Mouse (Mus musculus): ENCODE measurements around the gene Mrpl46.

Mrpl46 gene

DNA sequence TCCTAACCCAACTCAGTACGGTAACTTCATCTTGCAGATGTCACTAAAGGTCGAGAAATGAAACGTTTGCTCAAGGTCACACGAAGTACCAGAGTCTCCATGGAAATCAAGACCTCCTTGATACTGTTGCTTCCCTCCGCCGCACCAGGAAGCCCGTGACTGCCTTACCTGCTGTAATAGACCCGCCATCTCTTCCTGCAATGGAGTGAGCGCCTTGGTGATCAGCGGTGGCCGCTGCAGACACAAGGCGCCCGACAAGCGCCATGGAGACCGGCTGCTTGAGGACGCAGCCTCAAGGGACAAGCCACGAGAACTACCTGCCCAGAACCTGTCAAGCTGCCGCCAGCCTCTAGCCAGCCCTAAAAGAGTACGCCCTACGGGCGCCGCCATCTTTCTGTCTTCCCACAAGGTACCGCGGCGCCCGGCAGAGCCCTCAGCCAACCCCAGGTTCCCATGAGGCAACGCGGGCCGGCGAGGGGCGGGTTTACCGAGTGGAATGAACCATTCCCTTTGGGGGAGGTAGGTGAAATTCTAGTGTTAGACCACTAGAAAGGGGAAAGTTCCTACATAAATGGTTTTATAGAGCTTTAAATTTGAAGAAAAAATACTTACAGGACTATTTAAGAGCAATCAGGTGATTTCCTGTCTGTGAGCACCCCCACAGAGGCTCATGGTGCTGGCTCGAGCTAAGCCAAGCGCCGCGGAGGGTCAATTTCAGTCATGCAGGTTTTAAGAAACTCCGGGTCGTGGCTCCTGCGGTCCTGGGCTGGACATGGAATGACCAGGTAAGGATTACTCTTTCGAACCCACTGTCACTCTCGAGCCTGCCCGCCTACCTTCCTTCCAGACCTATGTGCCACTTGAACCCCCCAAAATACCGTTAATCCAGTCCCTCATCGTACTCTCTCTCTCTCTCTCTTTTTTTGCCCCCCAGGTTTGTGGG is at the start of gene Mrpl46, which contains the start of gene Mrps11:
Gene Mrpl46, minus strand, starts transcription at position 893 of the 943 bp plus-strand sequence.
Gene Mrps11, plus strand, starts transcription at position 481 of the 943 bp plus-strand sequence.
- DNase-seq (ENCODE audit: low spot score in 2 of 2) = peak; percentile 91 to 93

DNA sequence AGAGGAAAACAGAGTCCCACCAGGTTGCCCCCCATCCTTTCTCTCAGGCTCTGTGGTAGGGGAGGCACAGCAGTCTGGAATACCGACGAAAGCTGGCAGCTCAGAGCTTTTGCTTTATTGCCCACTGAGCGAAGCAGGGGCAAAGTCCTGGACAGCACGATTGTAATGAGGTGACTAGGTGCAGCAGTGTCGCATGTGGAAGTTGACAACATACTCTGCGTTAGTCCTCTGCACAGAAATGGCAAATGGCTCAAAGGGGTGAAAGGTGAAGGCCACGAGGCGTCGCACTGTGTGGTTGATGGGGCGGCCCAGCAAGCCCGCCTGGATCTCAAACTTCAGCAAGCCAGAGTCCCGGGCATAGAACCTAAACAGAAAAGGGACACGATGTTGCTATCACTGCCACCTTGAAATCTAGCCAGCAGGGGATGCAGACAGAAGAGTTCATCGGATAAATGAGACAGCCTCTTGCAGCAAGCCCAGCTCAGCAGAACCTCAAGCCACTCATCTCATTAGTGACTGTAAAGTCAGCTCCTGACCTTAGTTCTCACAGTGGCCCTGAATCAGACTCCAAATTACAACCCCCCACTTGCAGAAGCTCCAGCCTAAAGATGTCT is 44.5 kb upstream of the Mrpl46 start:
- peak in 1 of 2 experiments; percentile 17 for DNase-seq (ENCODE audit: low spot score in 2 of 2)

DNA sequence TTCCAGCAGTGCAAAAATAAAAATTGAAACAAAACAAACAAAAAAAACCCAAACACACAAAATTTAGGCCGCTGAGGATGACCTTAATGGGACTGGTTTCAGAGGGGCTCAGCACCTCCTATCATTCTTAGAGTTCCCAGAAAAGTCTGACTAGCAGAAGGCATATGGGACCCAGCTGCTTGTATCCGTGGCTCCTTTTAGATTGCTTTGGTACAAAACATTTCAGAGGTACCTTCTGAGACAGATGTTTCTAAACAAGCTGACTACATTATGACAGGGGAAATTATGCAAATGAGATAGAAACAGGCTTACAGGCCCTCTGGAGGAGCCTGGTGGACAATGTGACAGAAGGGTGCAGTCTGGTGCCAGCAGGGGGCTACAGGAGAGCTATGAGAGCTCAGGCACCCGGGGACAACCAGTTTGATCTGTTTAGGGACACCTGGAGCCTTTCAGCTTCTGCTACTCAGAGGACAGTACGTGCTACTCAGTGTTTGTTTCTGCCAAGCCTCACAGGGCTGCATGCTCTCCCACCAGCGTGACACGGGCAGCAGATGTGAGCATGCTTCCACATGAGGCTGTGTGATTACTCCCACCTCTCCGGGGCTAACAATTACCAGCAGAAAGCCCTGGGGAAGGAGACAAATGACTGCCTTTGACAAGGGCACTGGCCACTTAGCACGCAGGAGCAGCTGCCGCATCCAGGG is 43.5 kb upstream of the Mrpl46 start:
- peak in 1 of 2 experiments; percentile 28 for DNase-seq (ENCODE audit: low spot score in 2 of 2)

DNA sequence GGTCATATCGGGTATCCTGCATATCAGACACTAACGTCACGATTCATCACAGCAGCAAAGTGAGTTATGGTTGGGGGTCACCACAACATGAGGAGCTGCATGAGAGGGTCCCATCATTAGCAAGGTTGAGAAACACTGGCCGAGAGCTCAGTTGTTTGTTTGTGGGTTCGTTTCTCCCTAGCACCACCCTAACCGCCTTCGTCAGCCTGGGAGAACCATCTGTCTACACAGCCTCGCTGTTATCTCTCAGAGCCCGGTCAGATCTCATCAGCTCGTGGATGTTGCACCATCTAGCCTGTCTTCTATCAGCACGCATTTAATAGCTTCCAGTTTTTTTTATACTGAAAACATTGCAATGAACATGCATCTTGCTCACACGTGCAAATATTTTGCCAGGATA is 35.0 kb upstream of the Mrpl46 start:
- DNase-seq (ENCODE audit: low spot score in 2 of 2) = peak in 1 of 2 experiments; percentile 9

DNA sequence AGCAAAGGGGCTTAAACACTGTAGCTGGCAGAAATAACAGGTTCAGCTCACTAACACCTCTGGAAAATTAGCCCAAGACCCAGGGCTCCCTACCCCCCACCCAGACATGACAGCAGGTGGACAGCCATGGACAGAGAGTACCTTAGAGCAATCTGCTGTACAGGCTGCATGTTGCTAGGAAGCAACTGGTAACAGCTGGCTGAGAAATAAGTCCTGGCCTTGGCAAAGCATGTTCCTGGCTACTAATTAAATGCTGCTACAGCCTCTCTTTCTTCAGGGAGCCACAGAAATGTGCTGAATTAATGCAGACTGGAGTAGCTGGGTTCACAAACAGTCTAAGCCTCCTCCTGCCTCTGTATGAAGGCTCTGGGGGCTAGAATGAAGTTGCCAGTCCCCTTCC is 31.4 kb upstream of the Mrpl46 start:
- peak in 1 of 2 experiments; percentile 20 for DNase-seq (ENCODE audit: low spot score in 2 of 2)

DNA sequence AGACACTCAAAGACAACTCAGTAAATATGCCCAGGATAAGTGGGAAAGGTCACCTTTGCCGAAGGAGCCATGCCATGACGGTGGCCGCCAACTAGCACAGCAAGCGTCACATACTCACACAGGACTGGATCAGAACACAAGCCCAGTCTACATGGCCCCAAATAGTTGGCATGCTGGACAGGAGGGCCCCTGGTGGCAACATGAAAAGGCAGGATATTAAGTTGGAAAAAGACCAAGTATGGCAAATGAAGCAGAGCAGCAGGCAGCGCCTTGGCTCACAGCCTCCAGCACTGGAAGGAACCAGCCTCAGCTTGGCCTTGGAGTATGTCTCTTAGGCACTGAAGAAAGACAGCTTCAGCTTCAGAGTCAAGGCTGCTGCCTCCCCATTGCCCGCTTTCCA is 30.5 kb upstream of the Mrpl46 start:
- peak in 1 of 2 experiments; percentile 16 for DNase-seq (ENCODE audit: low spot score in 2 of 2)

DNA sequence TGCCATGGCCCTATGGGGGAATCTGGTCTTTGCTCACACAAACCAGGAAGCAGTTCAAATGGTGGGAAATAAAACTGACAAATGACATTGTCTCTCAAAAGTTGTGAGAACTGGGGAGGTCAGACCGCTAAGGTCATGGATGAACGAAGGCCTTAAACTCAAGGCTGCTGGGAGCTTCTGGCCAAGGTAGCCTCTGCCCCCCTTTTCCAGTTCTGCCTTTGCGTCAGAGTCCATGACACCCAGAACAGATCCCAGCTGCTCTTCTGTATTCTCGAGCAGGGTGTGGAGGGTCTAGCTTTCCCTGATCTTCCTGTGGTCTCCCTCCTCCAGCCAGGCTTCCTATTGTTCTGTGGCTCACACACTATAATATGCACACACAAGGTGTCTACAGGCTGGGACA is 23.9 kb upstream of the Mrpl46 start:
- no peak for DNase-seq (ENCODE audit: low spot score in 2 of 2)

DNA sequence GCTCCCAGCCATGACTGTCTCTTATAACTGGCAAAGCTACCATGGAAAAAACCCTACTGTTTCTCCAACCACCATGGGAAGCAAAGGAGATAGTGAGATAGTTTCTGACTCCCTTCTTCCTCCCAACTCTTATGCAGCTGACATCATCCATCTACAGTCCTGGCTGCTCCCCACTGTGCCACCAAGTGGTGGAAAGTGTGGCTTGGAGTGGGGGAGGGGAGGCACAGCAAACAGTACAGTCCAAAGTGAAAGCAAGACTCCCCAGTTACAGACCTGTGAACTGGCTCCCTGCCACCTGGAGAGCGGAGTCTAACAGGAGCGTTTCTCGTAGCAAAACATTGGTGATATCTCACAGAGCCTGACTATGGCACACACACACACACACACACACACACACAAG is 20.5 kb upstream of the Mrpl46 start:
- DNase-seq (ENCODE audit: low spot score in 2 of 2) = no peak

DNA sequence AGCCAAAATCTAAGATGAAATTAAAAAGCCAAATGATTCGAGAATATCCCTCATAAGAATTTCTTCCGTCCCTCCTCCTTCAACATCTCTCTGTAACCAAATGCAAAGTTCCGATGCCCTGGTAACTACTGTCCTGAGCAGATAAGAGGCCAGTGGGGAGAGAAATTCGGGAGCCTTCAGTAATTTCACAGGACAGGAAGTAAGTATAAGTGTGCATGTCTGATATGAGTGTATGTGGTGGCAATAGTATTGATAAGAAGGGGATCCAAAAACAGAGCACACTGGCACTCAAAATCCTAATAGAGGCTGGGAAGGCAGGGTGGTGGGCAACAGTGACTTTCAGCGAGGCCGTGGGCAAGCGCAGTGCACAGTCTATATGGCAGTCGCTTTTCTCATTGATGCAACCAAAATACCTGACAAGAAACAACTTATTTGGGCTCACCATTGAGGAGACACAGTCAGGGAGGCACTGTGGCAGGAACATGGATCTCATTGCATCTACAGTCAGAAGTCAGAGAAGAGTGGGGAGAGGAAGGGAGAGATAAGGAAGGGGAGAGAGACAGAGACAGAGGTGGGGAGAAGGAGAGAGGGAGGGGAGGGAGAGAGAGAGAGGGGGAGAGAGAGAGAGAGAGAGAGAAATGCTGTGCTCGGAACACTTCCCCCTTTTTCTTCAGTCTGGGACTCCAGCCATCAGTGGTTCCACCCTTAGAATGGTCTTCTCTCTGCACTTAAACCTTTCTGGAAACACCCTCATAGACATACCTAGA is 16.6 kb upstream of the Mrpl46 start:
- no peak for DNase-seq (ENCODE audit: low spot score in 2 of 2)

DNA sequence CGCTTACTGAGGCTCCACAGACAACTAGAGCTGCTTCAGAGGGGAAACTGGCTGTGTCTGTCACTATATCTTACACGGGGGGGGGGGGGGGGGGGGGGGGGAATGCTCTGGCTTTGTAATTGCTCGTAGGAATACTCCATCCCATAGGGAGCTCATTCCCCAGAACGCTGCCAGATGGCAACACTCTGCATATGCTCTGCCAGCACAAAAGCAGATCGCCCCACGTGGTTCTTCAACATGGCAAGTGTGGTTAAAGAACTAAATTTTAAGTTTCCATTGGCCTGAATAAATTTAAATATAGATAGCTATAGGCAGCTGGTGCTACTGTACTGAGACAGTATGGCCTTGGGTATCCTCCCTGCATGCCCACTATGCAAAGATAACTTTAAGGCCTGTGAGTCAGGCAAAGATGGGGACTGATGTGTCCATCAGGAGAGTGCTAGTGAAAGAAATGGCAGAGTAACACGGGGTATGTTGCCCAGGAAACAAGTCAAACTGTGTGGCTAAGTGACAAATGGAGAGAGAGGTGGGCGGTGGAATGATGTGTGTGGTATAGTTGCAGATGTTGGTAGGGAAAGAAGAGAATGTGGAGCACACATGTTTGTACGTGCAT is 14.6 kb upstream of the Mrpl46 start:
- peak; percentile 88 to 91 for DNase-seq (ENCODE audit: low spot score in 2 of 2)

DNA sequence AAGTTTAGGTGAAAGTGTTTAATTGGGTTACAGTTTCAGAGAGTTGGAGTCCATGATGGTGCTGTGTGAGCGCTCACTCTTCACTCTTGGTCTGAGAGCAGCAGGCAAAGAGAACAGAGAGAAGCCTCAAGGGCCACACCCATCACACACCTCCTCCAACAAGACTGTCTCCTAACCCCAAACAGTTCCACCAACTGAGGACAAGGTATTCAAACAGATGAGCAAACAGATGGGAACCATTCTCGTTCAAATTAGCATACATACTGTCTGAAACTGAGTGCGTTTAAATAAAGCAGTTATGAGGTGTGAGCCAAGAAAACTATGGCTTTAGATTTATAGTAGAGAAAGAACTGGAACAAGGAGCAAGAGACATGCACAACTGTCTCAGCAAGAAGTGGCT is 13.3 kb upstream of the Mrpl46 start:
- DNase-seq (ENCODE audit: low spot score in 2 of 2) = no peak

DNA sequence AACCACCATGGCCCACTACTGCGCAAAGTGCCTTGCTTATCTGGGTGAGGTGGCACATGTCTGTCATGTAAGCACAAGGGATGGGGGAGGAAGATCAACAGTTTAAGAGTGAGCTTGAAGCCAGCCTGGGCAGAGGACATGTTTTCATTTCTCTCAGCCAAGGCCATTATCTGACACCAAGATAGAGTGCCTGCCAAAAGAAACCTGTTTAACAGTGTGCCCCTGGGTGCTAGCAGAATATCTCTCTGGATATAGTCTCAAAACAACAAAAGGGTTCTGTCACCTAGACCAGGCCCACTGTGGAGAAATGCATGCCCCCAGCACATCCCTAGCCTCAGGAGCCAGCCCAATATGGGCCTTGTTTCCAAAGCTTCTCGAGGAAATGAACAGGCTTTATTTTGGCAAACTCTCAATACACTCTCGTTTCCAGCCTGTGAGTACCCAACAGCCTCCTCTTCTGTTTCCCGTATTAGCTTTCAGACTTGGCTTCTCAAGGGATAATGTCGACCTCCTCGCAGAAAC is 11.3 kb upstream of the Mrpl46 start:
- no peak for DNase-seq (ENCODE audit: low spot score in 2 of 2)

DNA sequence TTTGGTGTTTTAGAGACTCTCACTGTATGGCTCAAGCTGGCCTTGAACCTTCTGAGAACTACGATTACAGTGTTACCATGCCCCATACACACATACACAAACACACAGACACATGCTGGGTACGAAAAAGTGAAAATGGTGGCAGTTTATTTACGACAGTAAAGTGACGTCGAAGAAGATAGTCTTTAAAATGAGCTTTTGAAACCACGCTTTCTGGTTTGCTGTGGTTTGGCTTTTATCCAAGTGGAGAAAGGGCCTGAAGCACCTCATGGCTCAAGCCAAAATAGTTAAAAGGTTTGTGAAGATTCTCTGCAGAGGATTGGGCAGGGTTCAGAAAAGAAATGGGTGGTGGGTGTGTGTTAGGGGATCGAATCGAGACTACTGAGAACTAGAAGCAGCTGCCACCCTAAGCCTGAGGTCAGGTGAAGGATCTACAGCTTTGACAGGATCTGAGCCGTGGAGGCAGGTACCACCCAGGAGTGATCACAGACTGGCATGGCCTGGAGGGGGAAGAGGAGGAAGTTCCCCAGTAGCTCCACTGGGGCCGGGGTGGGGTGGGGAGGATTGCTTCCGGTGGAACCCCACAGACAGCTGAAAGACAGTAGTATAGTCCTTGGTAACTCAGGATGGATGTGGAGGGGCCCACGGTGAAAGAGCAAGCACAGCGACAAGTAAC is 10.7 kb upstream of the Mrpl46 start:
- no peak for DNase-seq (ENCODE audit: low spot score in 2 of 2)

DNA sequence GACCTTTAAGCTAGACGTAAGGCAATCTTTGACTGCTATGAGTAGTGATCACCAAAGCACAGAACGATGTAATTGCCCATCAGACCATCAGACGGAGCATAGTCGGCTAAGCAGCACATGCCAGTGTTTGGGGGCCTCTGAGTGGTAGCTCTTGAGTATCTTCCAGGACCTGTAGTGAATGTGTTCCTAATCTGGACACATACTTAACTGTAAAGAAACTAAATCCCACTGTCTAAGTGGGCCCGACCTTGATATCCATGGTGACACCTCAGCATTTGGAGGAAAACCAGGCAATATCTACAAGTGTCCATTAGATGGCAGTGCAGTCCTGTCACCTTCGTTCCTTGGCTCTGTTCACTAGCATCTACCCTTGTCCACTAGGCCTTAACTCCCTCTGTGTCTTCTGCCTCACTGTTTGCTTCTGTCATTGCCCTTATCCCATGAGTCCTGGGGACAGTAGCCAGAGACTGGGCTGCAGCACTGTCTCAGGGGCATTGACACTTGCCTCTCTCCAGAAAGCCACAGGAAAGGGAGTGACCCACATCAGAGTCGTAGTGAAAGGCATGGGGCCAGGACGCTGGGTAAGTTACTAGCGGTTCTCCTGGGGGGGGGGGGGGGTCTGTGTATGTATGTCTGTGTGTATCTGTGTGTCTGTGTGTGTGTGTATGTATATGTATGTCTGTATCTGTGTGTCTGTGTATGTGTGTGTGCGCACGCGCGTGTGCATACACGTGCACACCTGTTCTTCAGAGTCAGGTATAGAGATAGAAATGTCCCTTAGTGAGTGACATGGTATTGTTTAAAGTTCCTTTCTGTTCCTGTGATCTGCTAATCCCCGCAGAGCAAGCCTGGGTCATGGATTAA is 8.3 kb upstream of the Mrpl46 start:
- peak; percentile 68 to 72 for DNase-seq (ENCODE audit: low spot score in 2 of 2)

DNA sequence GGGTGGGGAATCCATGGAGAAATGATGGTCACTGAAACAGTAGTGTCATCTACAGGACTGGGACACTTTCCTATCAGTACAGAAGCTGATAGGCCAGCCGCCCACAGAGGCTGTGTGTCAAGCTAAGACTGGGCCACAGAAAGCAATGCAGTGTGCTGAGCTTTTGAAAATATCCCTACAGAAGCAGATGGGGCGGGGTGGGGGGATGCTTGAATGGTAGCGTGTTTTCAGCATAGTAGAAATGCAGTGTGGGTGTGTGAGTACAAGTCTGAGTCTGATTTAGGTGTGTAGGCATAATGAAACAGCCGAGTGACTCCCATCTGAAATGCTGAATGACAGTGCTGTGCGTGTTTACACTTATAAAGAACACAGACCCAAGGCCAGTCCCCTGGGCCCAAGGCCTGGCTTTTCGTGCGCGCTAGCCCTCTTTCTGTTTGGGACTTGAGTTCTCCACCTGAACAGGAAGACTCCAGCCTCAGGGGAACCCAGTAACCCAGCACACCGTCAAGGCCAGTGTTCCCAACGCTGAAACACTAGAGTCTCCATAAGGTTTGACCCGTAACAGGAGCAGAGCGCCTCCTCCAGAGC is 4.6 kb upstream of the Mrpl46 start:
- peak in 1 of 2 experiments; percentile 66 for DNase-seq (ENCODE audit: low spot score in 2 of 2)

DNA sequence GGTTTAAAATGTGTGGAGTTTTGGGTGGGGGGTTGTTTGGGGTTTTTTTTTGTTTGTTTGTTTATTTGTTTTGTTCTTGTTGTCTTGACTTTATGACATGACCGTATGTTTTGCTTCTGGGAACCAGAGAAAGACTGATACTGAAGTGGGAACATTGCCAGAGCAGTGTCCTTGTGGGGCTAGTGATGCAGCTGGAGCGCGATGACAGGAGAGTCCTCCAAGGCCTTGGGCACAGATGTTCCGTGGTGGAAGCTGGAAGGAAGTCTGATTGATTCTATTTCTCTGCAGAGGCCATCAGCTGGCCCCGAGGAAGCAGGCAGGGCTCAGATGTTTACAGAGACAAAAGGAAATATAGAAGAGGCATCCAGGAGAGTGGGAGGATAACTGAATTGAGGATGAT is 2.6 kb upstream of the Mrpl46 start:
- DNase-seq (ENCODE audit: low spot score in 2 of 2) = no peak

DNA sequence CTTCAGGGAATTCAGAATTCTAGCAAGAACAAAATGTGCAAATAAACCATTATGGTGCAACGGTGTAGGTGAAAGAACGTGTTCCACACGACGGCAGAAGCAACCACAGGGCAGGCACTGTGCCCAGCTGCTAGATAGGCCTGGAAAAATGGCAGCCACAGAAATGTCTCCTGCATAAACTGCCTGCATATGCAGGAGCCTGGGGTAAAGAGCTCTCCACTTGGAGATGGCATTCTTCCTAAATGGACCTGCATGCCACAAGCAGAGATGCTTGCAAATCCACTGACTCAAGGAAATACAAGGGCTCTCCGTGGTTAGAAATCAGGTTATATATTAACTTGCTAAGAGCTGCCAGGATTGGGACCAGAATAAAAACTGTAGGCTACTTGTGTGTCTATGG is 4.6 kb downstream of the Mrpl46 start:
- no peak for DNase-seq (ENCODE audit: low spot score in 2 of 2)

DNA sequence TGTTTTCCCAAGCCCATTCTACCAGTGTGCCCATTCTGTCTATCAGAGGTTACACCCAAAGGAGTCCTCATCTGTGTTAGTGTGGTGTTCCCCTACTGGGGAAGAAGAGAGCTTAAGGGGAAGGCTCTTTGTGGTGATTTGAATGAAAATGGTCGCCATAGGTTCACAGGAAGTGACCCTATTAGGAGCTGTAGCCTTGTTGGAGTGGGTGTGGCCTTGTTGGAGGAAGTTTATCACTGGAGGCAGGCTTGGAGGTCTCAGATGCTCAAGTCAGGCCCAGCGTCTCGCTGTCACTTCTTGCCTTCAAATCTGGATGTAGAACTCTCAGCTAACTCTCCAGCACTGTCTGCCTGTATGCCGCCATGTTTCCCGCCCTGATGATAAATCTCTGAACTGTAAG is 12.4 kb downstream of the Mrpl46 start:
- peak in 1 of 2 experiments; percentile 11 for DNase-seq (ENCODE audit: low spot score in 2 of 2)

DNA sequence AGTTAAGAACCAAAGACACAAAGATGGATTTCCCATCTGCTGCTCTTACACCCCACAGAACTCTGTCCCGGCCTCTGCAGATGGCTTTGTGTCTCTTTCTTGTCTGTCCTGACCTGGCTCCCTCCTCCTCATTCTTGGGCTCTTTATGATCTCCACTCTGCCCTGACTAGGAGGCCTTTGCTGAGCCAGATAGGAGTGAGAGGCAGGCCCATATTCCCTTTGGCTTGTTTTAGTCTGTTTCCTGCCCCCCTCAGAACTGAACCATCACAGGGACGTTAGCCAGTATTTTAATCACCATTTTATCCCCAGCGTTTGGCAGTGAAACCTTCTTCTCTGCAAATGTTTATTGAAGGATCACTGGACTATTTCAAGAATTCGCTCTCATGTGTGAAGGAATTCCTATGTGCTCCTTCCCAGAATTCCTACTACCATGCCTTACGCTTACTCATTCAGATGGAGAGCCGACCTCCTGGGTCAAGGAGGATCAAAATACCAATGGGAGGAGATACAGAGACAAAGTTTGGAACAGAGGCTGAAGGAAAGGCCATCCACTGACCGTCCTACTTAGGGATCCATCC is 14.2 kb downstream of the Mrpl46 start:
- no peak for DNase-seq (ENCODE audit: low spot score in 2 of 2)
